Mouse (Mus musculus): ENCODE results near the gene Gm20503. TPM values are rescaled to one million over a fixed set of nuclear protein-coding genes. Genes with fewer than 3 reads are reported as not detected.

Gene Gm20503
- 1 to 10 TPM in 1 of 2 experiments, not detected in 1; 1.7 TPM for total RNA-seq (2023)

GRCm38 (mm10) chr4:59002948-59003805 is at the start of gene Gm20503:
Gene Gm20503 (plus strand): TSS chr4:59003210.

GRCm38 (mm10) chr4:58986540-58987190 is 16.3 kb upstream of the Gm20503 start, which contains the start of gene Ptgr1:
Gene Ptgr1 (minus strand): TSS chr4:58987119.

GRCm38 (mm10) chr4:58994762-58995161 is 8.2 kb upstream of the Gm20503 start, which contains the start of gene Dnajc25:
Gene Dnajc25 (plus strand): TSS chr4:58995062.

GRCm38 (mm10) chr4:59034918-59035785 is 32.1 kb downstream of the Gm20503 start, which contains the start of gene Gng10:
Gene Gng10 (plus strand): TSS chr4:59035088.

Other genes with a start within 250 kb of the Gm20503 start
- under 1 TPM in 1 of 2 experiments, not detected in 1; 0.41 TPM for gene Olfr267, start 215.5 kb upstream of the Gm20503 start, total RNA-seq (2023)
- gene Ecpas, start 90.5 kb upstream of the Gm20503 start, total RNA-seq (2023), result 100 to 1,000 TPM in 1 of 2 experiments, 10 to 100 TPM in 1; 94.3 to 107 TPM
- not detected for gene Zkscan16, start 59.6 kb upstream of the Gm20503 start, total RNA-seq (2023)
- 1 to 10 TPM in 1 of 2 experiments, under 1 TPM in 1; 0.89 to 3.0 TPM for gene Ptgr1, start 16.1 kb upstream of the Gm20503 start, total RNA-seq (2023)
- gene Dnajc25, start 8.1 kb upstream of the Gm20503 start, total RNA-seq (2023), result 10 to 100 TPM; 10.3 to 14.7 TPM
- 10 to 100 TPM; 40.9 to 45.0 TPM for gene Gng10, start 31.9 kb downstream of the Gm20503 start, total RNA-seq (2023)
- not detected for gene AI481877, start 135.8 kb downstream of the Gm20503 start, total RNA-seq (2023)
- 100 to 1,000 TPM; 226 to 268 TPM for gene Ugcg, start 186.0 kb downstream of the Gm20503 start, total RNA-seq (2023)

Data from T-cell, adult 66 days (primary cell).